Mouse (Mus musculus): Measurements from ENCODE around the gene Tmem158. TPM values are rescaled to one million over a fixed set of nuclear protein-coding genes. Genes with fewer than 3 reads are reported as not detected.
A peak's percentile ranks its signal among the peaks of the same experiment; 100 is the strongest.

Gene Tmem158
- total and polyA plus RNA-seq, 2 experiments from 2014 or later, result 51.6 to 153 TPM

- H3K4me3 ChIP-seq (ENCODE audit: low read length), result no peak overlapping the region
- no peak for TF ChIP-seq CTCF (IDR thresholded peaks at IDR 0.05; ENCODE audit: low read depth)
- no peaks in the 10 kb centered on the region for H3K9me3 ChIP-seq (ENCODE audit: low read length)
- no peak overlapping the region for H3K27ac ChIP-seq
- H3K4me2 ChIP-seq (ENCODE audit: low read depth, low read length), result no peak overlapping the region
- H3K36me3 ChIP-seq (ENCODE audit: insufficient read depth, low read length), result no peaks in the 10 kb centered on the region
- no peaks in the 10 kb centered on the region for H3K4me1 ChIP-seq (ENCODE audit: insufficient read depth, low read length)
- ATAC-seq, result no peak
- no peaks in the 10 kb centered on the region; the same call in 1 of the 2 replicates for H3K27me3 ChIP-seq (ENCODE audit: insufficient read depth, low read length)
- peak; percentile 75 for DNase-seq (ENCODE audit: low spot score)
- no peak overlapping the region for H3K9ac ChIP-seq (replicated peaks; ENCODE audit: low read length)
Measured at GRCm38 (mm10) chr9:123296229-123296628, 35.7 kb upstream of the Tmem158 start.

- no peak overlapping the region for H3K4me2 ChIP-seq (ENCODE audit: low read depth, low read length)
- no peak overlapping the region for H3K27ac ChIP-seq
- H3K9me3 ChIP-seq (ENCODE audit: low read length), result no peaks in the 10 kb centered on the region
- ATAC-seq (no peak), DNase-seq (ENCODE audit: low spot score) (no peak)
- no peaks in the 10 kb centered on the region for H3K36me3 ChIP-seq (ENCODE audit: insufficient read depth, low read length)
- H3K4me3 ChIP-seq (ENCODE audit: low read length), result no peak overlapping the region
- no peaks in the 10 kb centered on the region for H3K4me1 ChIP-seq (ENCODE audit: insufficient read depth, low read length)
- no peaks in the 10 kb centered on the region; the same call in 1 of the 2 replicates for H3K27me3 ChIP-seq (ENCODE audit: insufficient read depth, low read length)
- no peak for TF ChIP-seq CTCF (IDR thresholded peaks at IDR 0.05; ENCODE audit: low read depth)
- WGBS, result 84% methylated on average over 5 of the region's 5 CpGs
- H3K9ac ChIP-seq (replicated peaks; ENCODE audit: low read length), result no peak overlapping the region
Measured at GRCm38 (mm10) chr9:123294581-123294980, 34.0 kb upstream of the Tmem158 start.

- DNase-seq (ENCODE audit: low spot score) (no peak), ATAC-seq (no peak)
- TF ChIP-seq CTCF (IDR thresholded peaks at IDR 0.05; ENCODE audit: low read depth), result no peak
- H3K9me3 ChIP-seq (ENCODE audit: low read length), result no peaks in the 10 kb centered on the region
- no peak overlapping the region for H3K27ac ChIP-seq
- H3K36me3 ChIP-seq (ENCODE audit: insufficient read depth, low read length), result no peaks in the 10 kb centered on the region
- no peak overlapping the region for H3K9ac ChIP-seq (replicated peaks; ENCODE audit: low read length)
- no peak overlapping the region for H3K4me3 ChIP-seq (ENCODE audit: low read length)
- no peak overlapping the region for H3K4me2 ChIP-seq (ENCODE audit: low read depth, low read length)
- 77% methylated on average over 3 of the region's 3 CpGs for WGBS
- no peaks in the 10 kb centered on the region for H3K27me3 ChIP-seq (ENCODE audit: insufficient read depth, low read length)
- H3K4me1 ChIP-seq (ENCODE audit: insufficient read depth, low read length), result no peaks in the 10 kb centered on the region
Measured at GRCm38 (mm10) chr9:123288378-123288777, 27.8 kb upstream of the Tmem158 start.

GRCm38 (mm10) chr9:123285623-123286022 is 25.1 kb upstream of the Tmem158 start:
- no peak for DNase-seq (ENCODE audit: low spot score)
- WGBS, result 52% methylated on average over 4 of the region's 4 CpGs
- Histone ChIP-seq H3K4me2 (ENCODE audit: low read depth, low read length) (no peak overlapping the region), H3K36me3 (ENCODE audit: insufficient read depth, low read length) (no peaks in the 10 kb centered on the region), H3K9me3 (ENCODE audit: low read length) (no peaks in the 10 kb centered on the region), H3K4me3 (ENCODE audit: low read length) (no peak overlapping the region), H3K9ac (replicated peaks; ENCODE audit: low read length) (no peak overlapping the region), H3K4me1 (ENCODE audit: insufficient read depth, low read length) (no peaks in the 10 kb centered on the region), H3K27me3 (ENCODE audit: insufficient read depth, low read length) (no peaks in the 10 kb centered on the region), H3K27ac (no peak overlapping the region)
- no peak for TF ChIP-seq CTCF (IDR thresholded peaks at IDR 0.05; ENCODE audit: low read depth)
- ATAC-seq, result no peak

GRCm38 (mm10) chr9:123280775-123281174 is 20.2 kb upstream of the Tmem158 start:
- no peaks in the 10 kb centered on the region for H3K4me1 ChIP-seq (ENCODE audit: insufficient read depth, low read length)
- H3K9ac ChIP-seq (replicated peaks; ENCODE audit: low read length), result no peak overlapping the region
- no peak for ATAC-seq
- H3K9me3 ChIP-seq (ENCODE audit: low read length), result no peaks in the 10 kb centered on the region
- no peaks in the 10 kb centered on the region for H3K27me3 ChIP-seq (ENCODE audit: insufficient read depth, low read length)
- DNase-seq (ENCODE audit: low spot score), result no peak
- no peak overlapping the region for H3K4me3 ChIP-seq (ENCODE audit: low read length)
- H3K36me3 ChIP-seq (ENCODE audit: insufficient read depth, low read length), result no peaks in the 10 kb centered on the region
- no peak overlapping the region for H3K27ac ChIP-seq
- H3K4me2 ChIP-seq (ENCODE audit: low read depth, low read length), result no peak overlapping the region
- TF ChIP-seq CTCF (IDR thresholded peaks at IDR 0.05; ENCODE audit: low read depth), result no peak

- Histone ChIP-seq H3K4me3 (ENCODE audit: low read length) (no peak overlapping the region), H3K27me3 (ENCODE audit: insufficient read depth, low read length) (no peaks in the 10 kb centered on the region), H3K4me1 (ENCODE audit: insufficient read depth, low read length) (no peaks in the 10 kb centered on the region), H3K4me2 (ENCODE audit: low read depth, low read length) (no peak overlapping the region), H3K9ac (replicated peaks; ENCODE audit: low read length) (no peak overlapping the region), H3K36me3 (ENCODE audit: insufficient read depth, low read length) (no peaks in the 10 kb centered on the region), H3K27ac (no peak overlapping the region), H3K9me3 (ENCODE audit: low read length) (no peaks in the 10 kb centered on the region)
- 76% methylated on average over 2 of the region's 2 CpGs for WGBS
- no peak for TF ChIP-seq CTCF (IDR thresholded peaks at IDR 0.05; ENCODE audit: low read depth)
- DNase-seq (ENCODE audit: low spot score), result no peak
- ATAC-seq, result no peak
Measured at GRCm38 (mm10) chr9:123278003-123278402, 17.4 kb upstream of the Tmem158 start.

GRCm38 (mm10) chr9:123275373-123275772 is 14.8 kb upstream of the Tmem158 start:
- DNase-seq (ENCODE audit: low spot score), result no peak
- Histone ChIP-seq H3K9ac (replicated peaks; ENCODE audit: low read length) (no peak overlapping the region), H3K4me3 (ENCODE audit: low read length) (no peak overlapping the region), H3K36me3 (ENCODE audit: insufficient read depth, low read length) (no peaks in the 10 kb centered on the region), H3K27me3 (ENCODE audit: insufficient read depth, low read length) (no peaks in the 10 kb centered on the region), H3K4me1 (ENCODE audit: insufficient read depth, low read length) (no peaks in the 10 kb centered on the region), H3K27ac (no peak overlapping the region), H3K9me3 (ENCODE audit: low read length) (no peaks in the 10 kb centered on the region), H3K4me2 (ENCODE audit: low read depth, low read length) (no peak overlapping the region)
- no peak for ATAC-seq
- 86% methylated on average over 2 of the region's 2 CpGs for WGBS
- TF ChIP-seq CTCF (IDR thresholded peaks at IDR 0.05; ENCODE audit: low read depth), result no peak

Data from hindbrain, postnatal 0 days (tissue).